Comparison of ENCODE assay signal across 8 mouse cellular contexts in genomic region chr11:97574551-97575051, GRCm38 (mm10). TPM values are rescaled to one million over a fixed set of nuclear protein-coding genes. Genes with fewer than 3 reads are reported as not detected.
A peak's percentile ranks its signal among the peaks of the same experiment; 100 is the strongest.
DNase-seq lines count a peak whose midpoint lies in the region; TF ChIP-seq lines count a peak whose summit lies in the region.

No protein-coding gene starts in this region.

- peaks cover 15% of the 10 kb centered on the region for H3K4me1 ChIP-seq in testis, adult 2 months (ENCODE audit: control insufficient read depth, insufficient read depth, low read length)
- H3K4me1 ChIP-seq in limb, embryonic 10.5 days = peaks cover 54% of the 10 kb centered on the region
- H3K4me1 ChIP-seq in olfactory bulb, adult 2 months (ENCODE audit: control insufficient read depth, insufficient read depth, low read length) = peaks cover 32% of the 10 kb centered on the region

- intact Hi-C loops in gastrocnemius, postnatal 14 days (cut with DNase I; ENCODE audit: low total_unique reads) = loop anchor here (5.0 to 10.0 kb wide), 2 partner anchors 43 to 90 kb away; no protein-coding TSS in a partner anchor

- H3K9me3 ChIP-seq in limb, embryonic 10.5 days (replicated peaks) = no peaks in the 10 kb centered on the region

- H3K36me3 ChIP-seq in testis, adult 2 months (ENCODE audit: control insufficient read depth, insufficient read depth, low read length) = no peaks in the 10 kb centered on the region
- H3K36me3 ChIP-seq in limb, embryonic 10.5 days = no peaks in the 10 kb centered on the region

- TF ChIP-seq POLR2A in testis, adult 2 months (IDR thresholded peaks at IDR 0.05; ENCODE audit: control insufficient read depth, low read depth, low read length) = no peak
- no peak; the same call in 1 of the 2 replicates for TF ChIP-seq POLR2A in olfactory bulb, adult 2 months (IDR thresholded peaks at IDR 0.05; ENCODE audit: insufficient read depth, low read depth, low read length)

- H3K27me3 ChIP-seq in testis, adult 2 months (ENCODE audit: control insufficient read depth, insufficient read depth, low read length) = no peaks in the 10 kb centered on the region
- peaks cover 99% of the 10 kb centered on the region for H3K27me3 ChIP-seq in limb, embryonic 10.5 days (ENCODE audit: low read depth, poor library complexity, severe bottlenecking)

- no peak for TF ChIP-seq CTCF in testis, adult 2 months (IDR thresholded peaks at IDR 0.05; ENCODE audit: control insufficient read depth, insufficient read depth, insufficient replicate concordance, low read depth, low read length)
- TF ChIP-seq CTCF in olfactory bulb, adult 2 months (IDR thresholded peaks at IDR 0.05; ENCODE audit: insufficient read depth, low read depth, low read length) = no peak

- H3K27ac ChIP-seq in testis, adult 2 months (ENCODE audit: control insufficient read depth, insufficient read depth, low read depth, low read length) = no peak overlapping the region
- peak overlapping the region; percentile 85 for H3K27ac ChIP-seq in limb, embryonic 10.5 days
- peak overlapping the region; percentile 91 for H3K27ac ChIP-seq in olfactory bulb, adult 2 months (ENCODE audit: insufficient read depth, low read depth, low read length)

- under 1% methylated on average over 43 of the region's 43 CpGs for WGBS in limb, embryonic 10.5 days
- WGBS in olfactory bulb, adult 2 months = 2% methylated on average over 41 of the region's 43 CpGs

- DNase-seq in embryo, embryonic 9.5 days (ENCODE audit: extremely low spot score) = peak; percentile 58
- DNase-seq in embryo, embryonic 11 days = no peak
- DNase-seq in testis, postnatal 14 days (ENCODE audit: low spot score) = no peak
- peak; percentile 62 for DNase-seq in limb, embryonic 10.5 days (ENCODE audit: low spot score)
- DNase-seq in spleen, adult 12 weeks (ENCODE audit: low spot score) = no peak
- DNase-seq in gastrocnemius, postnatal 14 days = no peak

- H3K4me3 ChIP-seq in testis, adult 2 months (ENCODE audit: control insufficient read depth, low read depth, low read length) = peak overlapping the region; percentile 63; the same call in 1 of the 2 replicates
- H3K4me3 ChIP-seq in limb, embryonic 10.5 days = peak overlapping the region; percentile 78
- H3K4me3 ChIP-seq in olfactory bulb, adult 2 months (ENCODE audit: insufficient read depth, low read depth, low read length) = peak overlapping the region; percentile 89

RNA-seq across cellular contexts. Expression of gene Srcin1, which starts 1.4 kb away (rescaled TPM):
- 35.5 and 47.1 TPM in 2 replicates for polyA plus RNA-seq in testis, adult 2 months (2012; rRNA removed)
- 0.24 and 0.25 TPM in 2 replicates for polyA plus RNA-seq in limb, embryonic 10.5 days (2016; fragmentation: Nextera tagmentation; extraction: Ambion mirVana)
- polyA plus RNA-seq in olfactory bulb, adult 2 months (2012; ENCODE audit: insufficient read depth, insufficient read length, low replicate concordance, missing spikeins) = not detected in 2 replicates
- under 1 TPM; 0.51 to 0.64 TPM for total RNA-seq in gastrocnemius, postnatal 14 days (2021)

RNA-seq across cellular contexts. Expression of gene Epop, which starts 54.9 kb away (rescaled TPM):
- polyA plus RNA-seq in testis, adult 2 months (2012; rRNA removed) = 0.47 and 0.58 TPM in 2 replicates
- polyA plus RNA-seq in limb, embryonic 10.5 days (2016; fragmentation: Nextera tagmentation; extraction: Ambion mirVana) = 16.1 and 23.8 TPM in 2 replicates
- not detected in 2 replicates for polyA plus RNA-seq in olfactory bulb, adult 2 months (2012; ENCODE audit: insufficient read depth, insufficient read length, low replicate concordance, missing spikeins)
- 1 to 10 TPM in 1 of 2 experiments, under 1 TPM in 1; 0.60 to 1.3 TPM for total RNA-seq in gastrocnemius, postnatal 14 days (2021)

Comparison
In these comparisons a context has a peak if more than half of its experiments do, and no peak if none do; other contexts are left out.
1. DNase-seq: peak in embryo, embryonic 9.5 days (single experiment) and limb, embryonic 10.5 days (single experiment); none in embryo, embryonic 11 days (single experiment), testis, postnatal 14 days (single experiment), spleen, adult 12 weeks (single experiment) and gastrocnemius, postnatal 14 days (single experiment).
2. RNA of gene Srcin1, which starts 1.4 kb away (polyA plus RNA-seq): 35.5 to 47.1 TPM in testis, adult 2 months; 0.24 to 0.25 TPM in limb, embryonic 10.5 days and not detected in olfactory bulb, adult 2 months; every median in the first group is over 10 times any median in the second.
3. RNA of gene Epop, which starts 54.9 kb away (polyA plus RNA-seq): 16.1 to 23.8 TPM in limb, embryonic 10.5 days; 0.47 to 0.58 TPM in testis, adult 2 months and not detected in olfactory bulb, adult 2 months; every median in the first group is over 10 times any median in the second.
4. Peak in every context shown above with its lines, with median percentiles within 50 percentile points of each other: H3K4me3 ChIP-seq.